Mouse (Mus musculus) hematopoietic stem cell, adult 5-6 weeks (primary cell): ENCODE results near the gene Rpl23a. TPM values are rescaled to one million over a fixed set of nuclear protein-coding genes. Genes with fewer than 3 reads are reported as not detected.
"Not testable (repeated sequence)": the region's sequence is repeated elsewhere in the genome, so short reads cannot be mapped to it uniquely, and the experiment has no call there.

ENCODE experiments used
- ATAC-seq, 2 experiments: fragments of 125-278 bp in 1 of 2; replicated peaks in 1 of 2; 2 replicates each; pipeline ENCODE4 v1.8.0; 2016 to 2017; ENCODE audit warnings: inconsistent platforms in 2 of 2, mild to moderate bottlenecking in 2 of 2, moderate number of reproducible peaks in 2 of 2, low read depth in 1 of 2, moderate TSS enrichment in 1 of 2; ENCODE audit not compliant: low FRiP score in 2 of 2, poor library complexity in 2 of 2, severe bottlenecking in 2 of 2, insufficient read depth in 1 of 2, low TSS enrichment in 1 of 2
- total RNA-seq: library from RNA; stranded (forward); fragments of 172-1452, 232-1000 nt; gene quantifications from 2 replicates; pipeline ENCODE4 v1.2.3, GENCODE M21; 2017

Gene Rpl23a
- total RNA-seq, 1 experiment from 2014 or later, result 3,769 TPM

GRCm38 (mm10) chr11:78189234-78190040 is 6.1 kb upstream of the Rpl23a start:
- peak in 1 of 2 experiments; percentile 27; a peak in 1 of 4 replicates for ATAC-seq

GRCm38 (mm10) chr11:78188331-78189233 is 5.2 kb upstream of the Rpl23a start, which contains the start of gene Rab34:
TSS of gene Rab34 (plus strand) at chr11:78188430.
- peak; percentile 28 to 35; a peak in 2 of 4 replicates for ATAC-seq

GRCm38 (mm10) chr11:78184702-78185101 is 1.3 kb upstream of the Rpl23a start:
- ATAC-seq, result not testable (repeated sequence)

GRCm38 (mm10) chr11:78183884-78184514 is 615 bp upstream of the Rpl23a start:
- ATAC-seq, result no peak

GRCm38 (mm10) chr11:78182450-78182849 is 934 bp downstream of the Rpl23a start:
- ATAC-seq, result no peak

- ATAC-seq, result no peak
Measured at GRCm38 (mm10) chr11:78181830-78182357, 1.5 kb downstream of the Rpl23a start.

GRCm38 (mm10) chr11:78180081-78180761 is 3.2 kb downstream of the Rpl23a start:
- ATAC-seq, result no peak

GRCm38 (mm10) chr11:78179438-78179999 is 3.9 kb downstream of the Rpl23a start:
- no peak for ATAC-seq

GRCm38 (mm10) chr11:78178859-78179437 is 4.4 kb downstream of the Rpl23a start:
- no peak for ATAC-seq

- peak; percentile 69 to 70 for ATAC-seq
Measured at GRCm38 (mm10) chr11:78177903-78178858, 5.2 kb downstream of the Rpl23a start.

GRCm38 (mm10) chr11:78177437-78177836 is 5.9 kb downstream of the Rpl23a start:
- ATAC-seq, result peak; percentile 7 to 15; a peak in 2 of 4 replicates

- ATAC-seq, result no peak
Measured at GRCm38 (mm10) chr11:78176905-78177331, 6.5 kb downstream of the Rpl23a start.

- peak; percentile 67 to 69 for ATAC-seq
Measured at GRCm38 (mm10) chr11:78176402-78176862, 7.0 kb downstream of the Rpl23a start, which contains the start of the genes Nek8 and Tlcd1. TSS of gene Nek8 (minus strand) at chr11:78176675. TSS of gene Tlcd1 (plus strand) at chr11:78176711.

GRCm38 (mm10) chr11:78175771-78176401 is 7.5 kb downstream of the Rpl23a start:
- ATAC-seq, result no peak

GRCm38 (mm10) chr11:78174506-78174905 is 8.9 kb downstream of the Rpl23a start:
- ATAC-seq, result no peak
